Mouse (Mus musculus): Measurements from ENCODE around the gene Emc4.

GRCm38 (mm10) chr2:112318227-112318626 lies 49.6 kb downstream of the Emc4 start:
- TF ChIP-seq POLR2A (IDR thresholded peaks at IDR 0.05; ENCODE audit: insufficient read depth, low read depth, low read length) (no peak), CTCF (IDR thresholded peaks at IDR 0.05; ENCODE audit: insufficient read depth, low read depth, low read length) (no peak)
